Mouse (Mus musculus): ENCODE results near the gene Serpina12. TPM values are rescaled to one million over a fixed set of nuclear protein-coding genes. Genes with fewer than 3 reads are reported as not detected.

The Serpina12 gene
- polyA plus RNA-seq, 1 experiment from 2014 or later, result not detected

Other genes starting within 250 kb of the Serpina12 start
- 61.3 and 78.5 TPM in 2 replicates for gene Serpina1b, start 214.1 kb downstream of the Serpina12 start, polyA plus RNA-seq (2015; fragmentation: Nextera tagmentation; extraction: Ambion mirVana)
- 35.7 and 38.3 TPM in 2 replicates for gene Serpina1a, start 180.9 kb downstream of the Serpina12 start, polyA plus RNA-seq (2015; fragmentation: Nextera tagmentation; extraction: Ambion mirVana)
- 26.7 and 33.2 TPM in 2 replicates for gene Serpina1c, start 139.6 kb downstream of the Serpina12 start, polyA plus RNA-seq (2015; fragmentation: Nextera tagmentation; extraction: Ambion mirVana)
- 49.8 and 59.2 TPM in 2 replicates for gene Serpina1e, start 85.5 kb downstream of the Serpina12 start, polyA plus RNA-seq (2015; fragmentation: Nextera tagmentation; extraction: Ambion mirVana)
- 0.09 and 0.38 TPM in 2 replicates for gene Serpina11, start 54.5 kb downstream of the Serpina12 start, polyA plus RNA-seq (2015; fragmentation: Nextera tagmentation; extraction: Ambion mirVana)
- gene Serpina9, start 30.7 kb downstream of the Serpina12 start, polyA plus RNA-seq (2015; fragmentation: Nextera tagmentation; extraction: Ambion mirVana), result 0.04 TPM in 1 of 2 replicates, not detected in the other
- 0.06 and 0.10 TPM in 2 replicates for gene Serpina5, start 56.7 kb upstream of the Serpina12 start, polyA plus RNA-seq (2015; fragmentation: Nextera tagmentation; extraction: Ambion mirVana)
- not detected in 2 replicates for gene Serpina3a, start 68.3 kb upstream of the Serpina12 start, polyA plus RNA-seq (2015; fragmentation: Nextera tagmentation; extraction: Ambion mirVana)
- 0.06 TPM in 1 of 2 replicates, not detected in the other for gene Serpina3b, start 83.6 kb upstream of the Serpina12 start, polyA plus RNA-seq (2015; fragmentation: Nextera tagmentation; extraction: Ambion mirVana)
- gene Serpina3c, start 109.4 kb upstream of the Serpina12 start, polyA plus RNA-seq (2015; fragmentation: Nextera tagmentation; extraction: Ambion mirVana), result 0.06 TPM in 1 of 2 replicates, not detected in the other
- 0.44 TPM in 2 replicates for gene Serpina3f, start 170.1 kb upstream of the Serpina12 start, polyA plus RNA-seq (2015; fragmentation: Nextera tagmentation; extraction: Ambion mirVana)
- 5.3 and 5.7 TPM in 2 replicates for gene Serpina3g, start 191.8 kb upstream of the Serpina12 start, polyA plus RNA-seq (2015; fragmentation: Nextera tagmentation; extraction: Ambion mirVana)
- gene Serpina3i, start 218.7 kb upstream of the Serpina12 start, polyA plus RNA-seq (2015; fragmentation: Nextera tagmentation; extraction: Ambion mirVana), result 0.20 TPM in 1 of 2 replicates, not detected in the other

Measured in intestine, embryonic 16.5 days (tissue).